Mouse (Mus musculus): ENCODE results near the gene Olfr463.

- TF ChIP-seq GATA1 (IDR thresholded peaks at IDR 0.05; ENCODE audit: low read length) = no peak
- no peak for TF ChIP-seq TAL1 (IDR thresholded peaks at IDR 0.05; ENCODE audit: low read length)
Observed at GRCm38 (mm10) chr11:87871766-87872165, 25.4 kb downstream of the Olfr463 start.
